Mouse (Mus musculus): Measurements from ENCODE around the gene Atxn7l1.

Gene Atxn7l1

GRCm38 (mm10) chr12:33235771-33236323 is 88.4 kb downstream of the Atxn7l1 start:
- DNase-seq, result no peak

DNA sequence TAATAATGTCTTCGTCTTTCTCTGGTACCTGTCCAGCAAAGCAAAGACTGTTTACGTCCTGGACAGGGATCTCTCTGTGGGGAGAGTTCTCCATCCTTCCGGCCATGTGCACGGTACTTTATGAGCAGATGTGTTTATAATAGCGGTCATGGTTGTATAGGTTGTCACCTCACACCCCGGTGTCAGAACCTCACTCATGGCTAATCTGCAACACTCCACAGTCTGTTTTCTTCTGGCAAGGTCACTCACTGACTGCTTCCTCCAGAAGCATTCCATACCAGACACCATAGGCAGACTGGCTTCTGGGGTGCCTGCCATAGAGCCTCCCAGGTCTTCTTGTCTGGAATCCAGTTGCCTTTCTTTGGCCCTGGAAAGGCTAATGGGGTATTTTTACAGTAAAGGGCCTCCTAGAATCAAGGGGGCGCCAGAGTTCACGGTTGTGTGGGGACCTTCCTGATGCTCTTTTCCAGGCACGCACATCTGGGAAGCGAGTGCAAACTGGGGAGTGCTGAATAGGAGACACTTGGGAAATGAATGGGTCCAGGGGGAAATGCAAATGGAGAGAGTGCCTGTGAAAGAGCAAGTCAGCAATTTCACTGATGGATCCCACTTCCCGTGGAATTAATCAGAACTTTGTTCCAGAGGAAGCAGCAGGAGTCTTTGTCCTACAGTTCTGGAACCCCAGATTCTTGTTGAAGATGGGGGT is 89.0 kb downstream of the Atxn7l1 start:
- no peak for DNase-seq

DNA sequence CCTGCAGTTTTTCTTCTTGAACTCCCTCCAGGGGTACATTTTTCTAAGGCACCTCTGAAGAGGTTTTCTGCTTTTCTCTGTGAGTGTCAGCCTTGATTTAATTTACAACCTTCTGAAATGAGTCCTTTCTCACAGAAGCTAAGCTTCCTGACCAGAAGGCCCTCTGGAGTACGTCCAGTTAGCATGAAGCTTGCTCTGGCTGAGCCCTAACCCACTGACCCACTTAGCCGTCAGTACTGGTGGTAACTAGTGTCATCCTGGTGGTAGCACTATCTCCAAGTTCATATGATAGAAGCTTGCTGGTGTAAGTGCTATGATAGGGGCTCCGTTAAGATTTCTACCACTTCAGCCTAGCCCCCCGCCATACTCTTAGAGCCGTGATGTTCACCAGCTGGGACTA is 89.6 kb downstream of the Atxn7l1 start:
- DNase-seq, result no peak

- no peak for DNase-seq
Measured at GRCm38 (mm10) chr12:33242679-33243078, 95.2 kb downstream of the Atxn7l1 start.

GRCm38 (mm10) chr12:33244132-33244875 is 96.8 kb downstream of the Atxn7l1 start:
- DNase-seq, result no peak

DNA sequence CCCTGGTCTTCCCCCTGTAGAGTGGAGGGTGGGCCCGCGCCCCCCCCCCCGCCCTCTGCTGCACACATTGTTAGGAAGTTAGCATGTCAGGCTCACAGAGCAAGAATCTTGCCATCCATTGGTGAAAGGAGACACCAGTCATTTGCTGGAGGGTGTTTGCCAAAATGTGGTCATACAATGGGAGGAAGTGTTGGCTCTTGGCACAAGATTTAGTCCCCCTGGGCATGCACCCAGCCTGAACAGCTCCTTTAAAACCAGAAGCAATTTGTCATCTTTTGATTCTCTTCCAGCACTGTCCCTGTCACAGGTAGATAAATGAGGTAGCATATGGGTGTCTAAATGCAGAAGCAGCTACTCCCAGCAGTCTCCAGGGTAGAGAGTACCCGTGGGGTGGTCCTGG is 98.0 kb downstream of the Atxn7l1 start:
- DNase-seq, result peak; percentile 58

DNA sequence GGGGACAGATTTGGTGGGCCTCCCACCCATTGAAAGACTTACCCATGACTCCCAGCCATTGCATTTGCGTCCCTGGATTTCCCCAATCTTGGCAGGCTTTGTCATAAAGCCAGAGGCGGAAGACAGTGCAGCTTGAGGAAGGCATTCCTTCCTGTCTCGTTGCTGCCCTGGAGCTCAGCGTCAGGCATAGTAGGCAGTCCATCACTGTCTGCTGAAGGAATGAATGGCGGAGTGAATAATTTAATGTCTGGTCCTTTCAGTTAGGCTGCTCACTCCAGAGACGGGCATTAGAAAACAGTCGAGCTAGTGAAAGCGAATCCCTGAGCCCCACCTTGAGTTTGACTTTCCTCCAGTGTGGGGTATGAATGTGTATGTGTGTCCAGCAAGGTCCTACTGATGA is 99.4 kb downstream of the Atxn7l1 start:
- DNase-seq, result peak; percentile 15

DNA sequence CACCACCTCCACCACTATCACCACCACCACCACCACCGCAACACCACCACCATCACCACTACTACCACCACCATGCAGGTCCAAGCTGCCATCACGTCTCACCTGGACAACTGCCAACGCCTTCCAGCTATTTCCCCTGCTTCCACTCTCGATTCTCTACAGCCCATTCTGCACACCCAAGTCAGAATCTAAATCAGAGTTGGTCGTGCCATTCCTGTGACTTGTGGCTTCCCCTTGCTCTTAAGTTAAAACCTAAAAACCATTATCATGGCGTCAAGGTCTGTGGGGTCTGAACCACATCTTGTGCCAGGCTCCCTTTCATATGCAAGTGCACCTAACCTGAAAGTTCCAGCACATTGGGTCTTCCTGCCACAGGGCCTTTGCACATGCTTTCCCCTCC is 102.7 kb downstream of the Atxn7l1 start:
- DNase-seq, result no peak

DNA sequence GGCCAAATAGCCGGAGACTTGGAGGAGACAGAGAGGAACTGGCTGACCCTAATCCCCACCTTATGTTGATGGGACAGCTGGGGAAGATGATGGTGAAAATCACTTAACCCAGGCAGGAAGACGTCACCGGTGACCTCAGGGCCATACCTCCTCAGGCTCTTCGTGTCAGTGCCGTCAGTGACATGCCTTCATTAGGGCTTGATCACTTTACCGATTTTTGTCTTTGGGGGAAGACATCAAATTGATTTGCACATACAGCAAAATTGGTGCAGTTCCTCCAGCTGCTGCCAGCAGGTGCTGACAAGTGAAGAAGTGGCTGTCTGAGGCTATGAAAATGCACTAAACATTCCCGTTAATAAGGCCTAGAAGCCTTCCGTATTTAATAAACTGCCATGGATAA is 103.9 kb downstream of the Atxn7l1 start:
- DNase-seq, result no peak

DNA sequence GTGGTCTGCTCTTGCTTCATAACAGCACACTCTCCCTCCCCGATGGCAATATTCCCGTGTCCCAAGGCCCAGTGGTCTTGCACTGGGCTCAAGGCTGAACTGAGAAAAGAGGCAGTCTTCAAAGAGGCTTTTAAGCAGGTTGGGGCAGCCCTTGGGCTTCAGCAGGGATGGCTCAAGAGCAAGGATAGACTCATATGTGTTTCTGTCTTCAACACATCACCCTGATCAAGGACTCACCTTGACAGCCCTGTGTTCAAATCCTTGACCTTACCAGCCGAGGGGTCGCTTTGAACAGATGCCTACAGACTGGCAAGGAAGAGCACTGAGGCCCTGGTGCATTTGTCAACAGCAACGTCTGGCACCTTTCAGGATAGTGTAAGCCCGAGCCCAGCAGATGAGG is 105.1 kb downstream of the Atxn7l1 start:
- no peak for DNase-seq

- no peak for DNase-seq
Measured at GRCm38 (mm10) chr12:33253206-33253605, 105.7 kb downstream of the Atxn7l1 start.

DNA sequence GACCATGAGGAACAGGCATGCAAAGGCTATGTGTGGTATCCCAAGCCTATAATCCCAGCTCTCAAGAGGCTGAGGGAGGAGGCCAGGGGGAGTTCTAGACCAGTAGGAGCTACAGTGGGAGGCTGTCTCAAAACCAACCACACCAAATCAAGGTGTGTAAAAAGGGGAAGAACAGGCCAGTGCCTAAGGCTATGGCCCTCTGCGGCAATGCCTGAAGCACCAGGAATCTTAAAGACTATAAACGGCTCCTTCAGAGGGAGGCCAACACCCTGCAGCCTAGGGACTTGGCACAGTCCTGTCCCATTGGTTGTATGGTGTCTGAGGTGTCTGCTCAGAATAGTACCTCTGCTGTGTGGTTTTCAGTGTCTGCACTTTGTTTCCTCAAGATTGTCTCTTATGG is 107.8 kb downstream of the Atxn7l1 start:
- DNase-seq, result no peak

DNA sequence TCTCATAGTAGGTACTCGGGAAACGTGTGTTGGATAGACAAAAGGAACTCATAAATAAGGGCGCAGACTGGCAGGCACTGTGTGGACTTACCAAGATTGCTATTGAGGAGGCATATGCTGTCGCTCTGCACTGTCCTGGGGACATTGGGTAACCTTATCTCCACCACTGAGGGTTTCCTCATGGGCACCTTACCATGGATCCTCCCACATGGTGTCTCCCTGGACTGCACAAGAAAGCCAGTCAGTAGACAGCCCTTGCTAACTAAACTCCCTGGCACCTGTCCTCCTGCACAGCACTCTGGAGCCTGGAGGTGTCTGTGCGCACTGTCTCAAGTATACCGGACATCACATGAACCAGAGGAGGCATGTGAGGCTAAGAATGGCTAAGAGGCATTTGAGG is 108.9 kb downstream of the Atxn7l1 start:
- no peak for DNase-seq

DNA sequence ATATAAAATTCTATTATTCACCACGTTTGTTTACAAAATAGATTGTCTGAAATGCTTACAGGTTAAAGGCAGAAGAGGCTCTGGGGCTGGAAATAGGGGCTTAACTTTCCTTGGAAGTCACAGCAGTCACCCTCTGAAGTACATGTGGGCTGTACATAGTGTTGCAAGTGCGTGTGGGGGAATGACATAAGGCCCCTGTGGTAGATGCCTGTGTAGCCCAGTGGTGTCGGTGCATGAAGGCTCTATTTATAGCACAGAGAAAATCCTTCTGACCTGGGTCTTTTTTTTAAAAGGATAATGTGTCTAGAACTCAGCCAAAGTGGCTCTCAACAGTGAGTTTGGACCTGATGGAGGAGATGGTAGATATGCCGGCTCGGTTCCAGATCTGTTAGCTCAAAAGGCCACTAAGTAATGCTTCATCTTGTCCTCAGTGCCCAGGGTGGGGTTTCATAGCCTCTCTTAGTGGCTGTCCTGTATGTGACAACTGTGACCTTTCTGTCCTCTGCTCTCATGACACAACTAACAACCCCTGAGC is 111.6 kb downstream of the Atxn7l1 start:
- no peak for DNase-seq

- DNase-seq, result no peak
Measured at GRCm38 (mm10) chr12:33260575-33260974, 113.1 kb downstream of the Atxn7l1 start.

DNA sequence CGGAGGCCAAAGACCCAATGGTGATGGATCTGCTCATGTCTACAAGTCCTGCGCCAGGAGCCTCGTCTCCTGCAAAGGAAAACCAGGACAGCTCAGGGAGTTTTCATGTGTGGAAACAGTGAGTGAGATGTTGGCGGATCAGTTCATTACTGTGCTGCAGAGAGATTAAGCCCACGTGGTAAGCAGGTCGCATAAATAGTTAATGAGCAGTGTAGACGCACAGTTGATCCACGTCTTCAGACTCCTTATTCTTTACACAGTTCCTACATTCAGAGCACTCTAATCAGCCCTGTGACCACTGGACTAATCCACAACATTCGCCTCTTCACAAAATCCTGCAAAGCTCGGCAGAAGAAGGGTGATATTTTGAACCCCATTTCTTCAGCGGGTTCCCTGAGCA is 118.4 kb downstream of the Atxn7l1 start:
- no peak for DNase-seq

GRCm38 (mm10) chr12:33267965-33268364 is 120.5 kb downstream of the Atxn7l1 start:
- no peak for DNase-seq

DNA sequence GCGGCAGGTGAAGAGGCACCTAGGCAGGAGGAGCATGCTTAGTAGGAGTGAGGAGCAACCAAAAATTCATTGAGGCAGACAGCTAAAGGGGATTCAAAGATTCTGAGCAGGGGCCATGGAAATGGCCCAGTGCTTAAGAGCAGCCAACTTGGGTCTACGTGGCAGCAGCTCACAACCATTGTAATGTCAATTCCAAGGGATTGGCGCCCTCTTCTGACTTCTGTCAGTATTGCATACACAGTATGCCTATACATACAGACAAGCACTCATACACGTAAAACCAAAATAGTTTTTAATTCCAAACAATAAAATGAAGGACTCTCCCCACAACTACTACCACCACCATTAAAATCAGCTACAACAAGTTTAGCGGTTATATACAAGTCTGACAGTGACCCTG is 122.2 kb downstream of the Atxn7l1 start:
- peak; percentile 66 for DNase-seq

GRCm38 (mm10) chr12:33271865-33272264 is 124.4 kb downstream of the Atxn7l1 start:
- DNase-seq, result no peak

DNA sequence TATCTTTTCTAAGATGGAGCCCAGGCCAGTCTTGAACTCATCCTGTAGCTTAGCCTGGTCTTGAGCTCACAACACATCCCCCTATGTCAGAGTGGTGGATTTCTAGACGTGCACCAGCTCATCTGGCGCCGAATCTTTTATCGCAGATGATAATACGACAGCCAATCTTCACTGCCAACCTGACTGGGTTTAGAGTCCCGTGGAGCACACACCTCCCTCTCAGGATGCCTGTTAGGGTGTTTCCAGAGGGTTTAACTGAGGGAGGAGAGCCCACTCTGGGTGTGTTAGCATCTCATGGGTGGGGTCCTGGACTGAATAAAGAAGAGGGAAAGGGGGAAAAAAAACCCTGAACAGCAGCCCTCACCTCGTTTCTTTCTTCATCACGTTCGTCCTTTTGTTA is 124.9 kb downstream of the Atxn7l1 start:
- DNase-seq, result no peak

- DNase-seq, result no peak
Measured at GRCm38 (mm10) chr12:33273147-33273546, 125.7 kb downstream of the Atxn7l1 start.

DNA sequence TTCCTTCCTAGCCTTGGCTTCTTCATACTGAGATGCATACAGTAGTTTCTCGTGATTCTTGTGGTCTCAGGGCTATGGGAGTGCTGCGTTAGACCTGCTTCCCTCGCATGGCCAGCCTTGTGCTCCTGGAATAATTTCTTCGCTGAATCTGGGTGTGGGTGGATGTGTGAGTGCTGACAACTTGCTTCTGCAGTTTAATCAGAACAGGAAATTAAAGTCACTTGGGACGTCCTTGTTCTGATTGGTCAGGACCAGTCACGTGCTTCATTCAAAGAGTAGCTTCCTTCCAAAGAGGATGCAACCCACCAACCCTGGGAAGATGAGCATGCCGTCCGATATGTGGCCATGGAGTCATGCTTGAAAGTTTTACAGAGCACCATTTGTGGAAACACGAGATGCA is 126.2 kb downstream of the Atxn7l1 start:
- DNase-seq, result no peak

DNA sequence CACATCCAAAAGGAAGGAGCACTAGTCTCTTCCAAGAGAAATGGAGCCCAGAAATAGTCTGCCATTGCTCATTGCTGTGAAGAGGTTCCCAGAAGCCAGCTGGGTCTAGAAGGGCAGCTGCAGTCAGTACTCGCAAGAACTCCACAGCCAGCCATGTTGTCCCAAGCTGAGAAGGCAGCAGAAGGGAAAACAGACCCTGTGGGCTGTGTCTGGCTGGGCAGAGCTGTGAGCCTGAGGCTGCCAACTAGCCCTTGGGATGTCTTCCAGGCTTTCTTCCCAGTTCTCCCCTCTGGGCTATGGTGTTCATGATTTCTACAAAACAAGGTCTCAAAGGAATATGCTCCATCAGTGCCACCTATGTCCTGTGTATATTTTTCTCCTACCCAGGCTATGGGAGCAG is 128.5 kb downstream of the Atxn7l1 start:
- DNase-seq, result no peak

GRCm38 (mm10) chr12:33277427-33277826 is 129.9 kb downstream of the Atxn7l1 start:
- no peak for DNase-seq

Data from kidney, adult 9 months (tissue).